Mouse (Mus musculus): ENCODE results near the gene Sort1. TPM values are rescaled to one million over a fixed set of nuclear protein-coding genes. Genes with fewer than 3 reads are reported as not detected.

Sort1 gene
- not detected for polyA plus RNA-seq (2017; shearing (Covaris generic))

DNA sequence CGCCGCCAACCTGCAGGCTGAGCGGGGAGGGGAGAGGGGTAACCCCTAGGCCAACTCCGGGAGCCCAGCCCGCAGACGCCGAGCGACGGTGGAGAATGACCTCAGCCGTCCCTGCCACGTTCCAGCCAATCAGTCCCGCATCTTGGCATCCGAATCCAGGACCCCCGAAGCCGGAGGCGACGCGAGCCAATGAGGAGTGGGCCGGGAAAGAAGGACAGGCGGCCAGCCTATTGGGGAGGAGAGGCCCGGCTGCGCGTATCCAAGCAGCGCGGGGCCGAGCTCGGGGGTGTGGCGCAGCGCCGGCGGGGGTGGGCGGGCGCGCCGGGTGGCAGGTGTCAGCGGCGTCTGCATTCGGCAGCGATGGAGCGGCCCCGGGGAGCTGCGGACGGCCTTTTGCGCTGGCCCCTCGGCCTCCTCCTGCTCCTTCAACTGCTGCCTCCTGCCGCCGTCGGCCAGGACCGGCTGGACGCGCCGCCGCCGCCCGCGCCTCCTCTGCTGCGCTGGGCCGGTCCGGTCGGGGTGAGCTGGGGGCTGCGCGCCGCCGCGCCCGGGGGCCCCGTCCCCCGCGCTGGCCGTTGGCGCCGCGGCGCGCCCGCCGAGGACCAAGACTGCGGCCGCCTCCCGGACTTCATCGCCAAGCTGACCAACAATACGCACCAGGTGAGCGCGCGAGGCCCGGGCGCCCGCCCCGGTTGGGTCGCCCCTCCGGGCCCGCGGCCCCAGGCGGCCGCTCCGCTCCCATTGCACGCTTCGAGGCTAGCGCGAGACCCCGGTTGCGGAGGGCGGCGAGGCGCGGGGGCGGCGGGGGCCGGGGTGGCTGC, at the start of gene Sort1:
Gene Sort1, plus strand, starts transcription at position 302 of the 821 bp plus-strand sequence.

GRCm38 (mm10) chr3:108256719-108257637, 26.9 kb upstream of the Sort1 start, which contains the start of gene Psma5:
Psma5 (plus strand) TSS chr3:108256926.

GRCm38 (mm10) chr3:108364270-108364995, 80.6 kb downstream of the Sort1 start, which contains the start of gene Mybphl:
Mybphl (plus strand) TSS chr3:108364911.

DNA sequence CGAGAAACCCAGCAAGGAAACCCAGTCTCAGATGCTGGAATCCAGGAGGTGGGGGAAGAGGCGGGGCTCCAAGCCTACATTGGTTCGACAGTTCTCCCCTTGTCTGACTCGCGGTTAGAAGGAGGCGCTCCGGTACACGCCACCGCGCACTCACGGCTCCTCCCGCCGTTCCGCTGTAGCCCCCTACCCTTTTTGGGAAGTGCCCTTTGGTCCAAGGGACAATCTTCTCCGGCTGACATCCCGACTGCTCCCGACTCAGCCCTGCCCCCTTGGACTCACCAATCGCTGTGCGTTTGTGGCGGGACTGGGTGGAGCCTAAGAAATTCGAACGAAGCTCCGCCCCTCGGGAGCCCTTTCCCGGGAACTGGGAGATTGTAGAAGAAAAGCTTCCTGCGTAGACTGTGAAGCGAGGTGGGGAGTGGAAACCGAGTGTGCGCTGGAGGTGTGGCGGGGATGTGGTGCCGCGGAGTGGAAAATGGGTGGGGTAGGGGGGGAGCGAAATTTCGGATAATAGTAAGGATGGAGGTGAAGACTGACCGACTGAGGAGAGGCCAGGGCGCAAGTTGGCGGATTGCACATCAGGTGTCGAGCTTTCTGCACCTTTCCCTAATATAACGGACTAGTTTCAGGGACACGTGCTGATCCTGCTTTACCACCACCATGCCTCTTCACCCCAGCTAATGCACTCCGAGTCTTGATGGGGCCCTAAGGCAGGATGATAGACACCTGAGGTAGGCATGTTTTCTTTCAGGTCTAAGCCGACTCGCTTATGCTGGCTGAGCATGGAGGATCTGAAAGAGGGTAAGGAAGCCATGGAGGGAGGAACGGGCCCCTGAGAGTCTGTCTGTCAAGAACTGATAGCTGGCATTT, 99.8 kb downstream of the Sort1 start, which contains the start of gene Psrc1:
Gene Psrc1, plus strand, starts transcription at position 355 of the 870 bp plus-strand sequence.

Other genes starting within 250 kb of the Sort1 start
- 4.5 TPM for gene Gstm4, start 239.2 kb upstream of the Sort1 start, polyA plus RNA-seq (2017; shearing (Covaris generic))
- gene Ampd2, start 197.4 kb upstream of the Sort1 start, polyA plus RNA-seq (2017; shearing (Covaris generic)) = 30.4 TPM
- not detected for gene Gnat2, start 191.3 kb upstream of the Sort1 start, polyA plus RNA-seq (2017; shearing (Covaris generic))
- 201 TPM for gene Gnai3, start 137.9 kb upstream of the Sort1 start, polyA plus RNA-seq (2017; shearing (Covaris generic))
- gene Gpr61, start 129.2 kb upstream of the Sort1 start, polyA plus RNA-seq (2017; shearing (Covaris generic)) = not detected
- gene Amigo1, start 97.7 kb upstream of the Sort1 start, polyA plus RNA-seq (2017; shearing (Covaris generic)) = 1.6 TPM
- 19.6 TPM for gene Cyb561d1, start 82.9 kb upstream of the Sort1 start, polyA plus RNA-seq (2017; shearing (Covaris generic))
- 24.0 TPM for gene Atxn7l2, start 73.1 kb upstream of the Sort1 start, polyA plus RNA-seq (2017; shearing (Covaris generic))
- not detected for gene Sypl2, start 57.4 kb upstream of the Sort1 start, polyA plus RNA-seq (2017; shearing (Covaris generic))
- 62.3 TPM for gene Psma5, start 27.2 kb upstream of the Sort1 start, polyA plus RNA-seq (2017; shearing (Covaris generic))
- gene Mybphl, start 80.8 kb downstream of the Sort1 start, polyA plus RNA-seq (2017; shearing (Covaris generic)) = not detected
- gene Psrc1, start 99.8 kb downstream of the Sort1 start, polyA plus RNA-seq (2017; shearing (Covaris generic)) = 0.27 TPM
- gene Celsr2, start 131.5 kb downstream of the Sort1 start, polyA plus RNA-seq (2017; shearing (Covaris generic)) = 1.1 TPM
- 150 TPM for gene Sars, start 161.1 kb downstream of the Sort1 start, polyA plus RNA-seq (2017; shearing (Covaris generic))